Mouse (Mus musculus) CH12.LX (cell line): Measurements from ENCODE around the gene Theg. TPM values are rescaled to one million over a fixed set of nuclear protein-coding genes. Genes with fewer than 3 reads are reported as not detected.

ENCODE experiments used
- DNase-seq: peaks from one replicate; pipeline ENCODE4 v3.0.0-alpha.2; 2013; ENCODE audit errors: extremely low read depth
- H3K27ac ChIP-seq: 2 replicates; pipeline ENCODE4 v1.5.1; 2012; ENCODE audit warnings: low read depth, mild to moderate bottlenecking, control low read depth, moderate library complexity; ENCODE audit not compliant: insufficient read depth
- H3K27me3 ChIP-seq: replicated peaks from 2 replicates; pipeline ENCODE3; 2012; ENCODE audit warnings: inconsistent platforms
- H3K36me3 ChIP-seq, 2 experiments: replicated peaks in 1 of 2; 2 replicates each; pipeline versions ENCODE3 to v1.6.1; 2012; ENCODE audit warnings: inconsistent platforms in 1 of 2, low read length in 1 of 2, mild to moderate bottlenecking in 1 of 2, mixed read lengths in 1 of 2, moderate library complexity in 1 of 2; ENCODE audit not compliant: control insufficient read depth in 1 of 2, insufficient read depth in 1 of 2
- H3K4me1 ChIP-seq, 2 experiments: 2 replicates each; pipeline ENCODE4 v1.6.1; 2012; ENCODE audit warnings: inconsistent platforms in 1 of 2, moderate library complexity in 1 of 2; ENCODE audit not compliant: insufficient read depth in 2 of 2, control insufficient read depth in 1 of 2
- H3K4me2 ChIP-seq: 2 replicates; pipeline ENCODE4 v1.6.1; 2012; ENCODE audit warnings: low read depth, mild to moderate bottlenecking, control low read depth; ENCODE audit not compliant: poor library complexity, insufficient read depth, severe bottlenecking
- H3K4me3 ChIP-seq, 3 experiments: fragments of 150-350 bp in 1 of 3; sonication (generic) in 1 of 3; replicated peaks in 1 of 3; 2 replicates each; pipeline versions ENCODE3 to v1.5.1; 2011 to 2012; ENCODE audit warnings: low read depth in 2 of 3, low read length in 2 of 3, mild to moderate bottlenecking in 2 of 3, moderate library complexity in 2 of 3, control low read depth in 1 of 3, improper control_type of control experiment in 1 of 3, inconsistent platforms in 1 of 3, mixed read lengths in 1 of 3; ENCODE audit not compliant: poor library complexity in 1 of 3
- H3K79me2 ChIP-seq: replicated peaks from 2 replicates; pipeline ENCODE4 v1.6.1; 2012; ENCODE audit warnings: mild to moderate bottlenecking, moderate library complexity; ENCODE audit not compliant: control insufficient read depth, poor library complexity, insufficient read depth, severe bottlenecking; ENCODE audit errors: extremely low read depth
- H3K9ac ChIP-seq: 2 replicates; pipeline ENCODE4 v1.6.1; 2012; ENCODE audit warnings: low read depth, mild to moderate bottlenecking, control low read depth, moderate library complexity; ENCODE audit not compliant: insufficient read depth
- H3K9me3 ChIP-seq: replicated peaks from 2 replicates; pipeline ENCODE3; 2012; ENCODE audit warnings: low read length, inconsistent platforms, mixed read lengths
- BHLHE40 ChIP-seq: IDR thresholded peaks from 2 replicates; pipeline ENCODE4 v1.6.1; 2011; ENCODE audit warnings: mild to moderate bottlenecking, low read depth, low read length, improper control_type of control experiment
- CHD2 ChIP-seq: IDR thresholded peaks from 2 replicates; pipeline ENCODE4 v1.6.1; 2011; ENCODE audit warnings: low read length, improper control_type of control experiment
- E2F4 ChIP-seq: IDR thresholded peaks from 2 replicates; pipeline ENCODE4 v1.6.1; 2011; ENCODE audit warnings: low read depth, low read length, improper control_type of control experiment; ENCODE audit not compliant: insufficient replicate concordance
- ELF1 ChIP-seq: IDR thresholded peaks from 2 replicates; pipeline ENCODE4 v1.6.1; 2014; ENCODE audit warnings: low read depth, mild to moderate bottlenecking, inconsistent platforms, low read length, improper control_type of control experiment
- EP300 ChIP-seq: IDR thresholded peaks from 2 replicates; pipeline ENCODE4 v1.6.1; 2011; ENCODE audit warnings: low read length, improper control_type of control experiment
- GABPA ChIP-seq: IDR thresholded peaks from 2 replicates; pipeline ENCODE4 v1.6.1; 2012; ENCODE audit warnings: low read depth, low read length, improper control_type of control experiment, inconsistent platforms; ENCODE audit not compliant: insufficient replicate concordance
- KAT2A ChIP-seq: IDR thresholded peaks from 2 replicates; pipeline ENCODE4 v1.6.1; 2012; ENCODE audit warnings: low read length, improper control_type of control experiment, inconsistent platforms; ENCODE audit not compliant: insufficient replicate concordance
- MAX ChIP-seq: IDR thresholded peaks from 2 replicates; pipeline ENCODE4 v1.6.1; 2011; ENCODE audit warnings: low read length, improper control_type of control experiment
- MEF2A ChIP-seq: IDR thresholded peaks from 2 replicates; pipeline ENCODE4 v1.6.1; 2014; ENCODE audit warnings: low read depth, mild to moderate bottlenecking, inconsistent platforms, low read length, improper control_type of control experiment, borderline replicate concordance
- MXI1 ChIP-seq: IDR thresholded peaks from 2 replicates; pipeline ENCODE4 v1.6.1; 2011; ENCODE audit warnings: mild to moderate bottlenecking, low read depth, low read length, improper control_type of control experiment
- NRF1 ChIP-seq: IDR thresholded peaks from 2 replicates; pipeline ENCODE4 v1.6.1; 2014; ENCODE audit warnings: low read depth, mild to moderate bottlenecking, inconsistent platforms, low read length, improper control_type of control experiment, moderate library complexity
- PAX5 ChIP-seq: IDR thresholded peaks from 2 replicates; pipeline ENCODE4 v1.6.1; 2012; ENCODE audit warnings: low read length, inconsistent platforms, mixed read lengths
- POLR2AphosphoS2 ChIP-seq: IDR thresholded peaks from 2 replicates; pipeline ENCODE4 v1.6.1; 2011; ENCODE audit warnings: low read depth, low read length, improper control_type of control experiment
- RCOR1 ChIP-seq: conservative IDR thresholded peaks from 2 replicates; pipeline ENCODE4 v1.6.1; 2012; ENCODE audit warnings: low read depth, mild to moderate bottlenecking, inconsistent platforms, low read length, improper control_type of control experiment
- SIN3A ChIP-seq: IDR thresholded peaks from 2 replicates; pipeline ENCODE4 v1.6.1; 2012; ENCODE audit warnings: low read length, improper control_type of control experiment, inconsistent platforms
- TBP ChIP-seq: conservative IDR thresholded peaks from 2 replicates; pipeline ENCODE4 v1.6.1; 2011; ENCODE audit warnings: low read depth, low read length, improper control_type of control experiment
- TCF12 ChIP-seq: IDR thresholded peaks from 2 replicates; pipeline ENCODE4 v1.6.1; 2014; ENCODE audit warnings: low read depth, mild to moderate bottlenecking, inconsistent platforms, low read length, improper control_type of control experiment
- UBTF ChIP-seq: IDR thresholded peaks from 2 replicates; pipeline ENCODE4 v1.6.1; 2012; ENCODE audit warnings: low read depth, mild to moderate bottlenecking, inconsistent platforms, low read length, improper control_type of control experiment, moderate library complexity
- USF1 ChIP-seq: IDR thresholded peaks from 2 replicates; pipeline ENCODE4 v1.6.1; 2014; ENCODE audit warnings: low read depth, mild to moderate bottlenecking, inconsistent platforms, low read length, improper control_type of control experiment
- ZKSCAN1 ChIP-seq: IDR thresholded peaks from 2 replicates; pipeline ENCODE4 v1.6.1; 2012; ENCODE audit warnings: low read depth, inconsistent platforms, low read length, improper control_type of control experiment, borderline replicate concordance
- dilution Hi-C: fragments of 300-500 bp; cut with MboI; formaldehyde crosslinking; loops from 2 replicates; pipeline ENCODE4 v1.14.3; 2020; ENCODE audit warnings: low sequenced_read_pairs; ENCODE audit not compliant: extremely low pct_unique_long_range_greater_than_20kb, extremely low pct_ligation_motif_present
- in situ Hi-C: fragments of 300-500 bp; cut with MboI; formaldehyde crosslinking; loops from 3 replicates; pipeline ENCODE4 v1.14.3; 2019; ENCODE audit warnings: low sequenced_read_pairs, low pct_ligation_motif_present, low pct_unique_long_range_greater_than_20kb, mixed read lengths
- polyA plus RNA-seq: library from polyadenylated mRNA; unstranded; fragments of >175 nt; gene quantifications from 2 replicates; pipeline ENCODE4 v1.2.1, GENCODE M21; 2012; ENCODE audit warnings: low read depth; ENCODE audit not compliant: insufficient read length
- total RNA-seq, 2 experiments: library from RNA; depleted of rRNA; stranded (reverse); fragments of 300-350 nt in 1 of 2; fragments of >200 nt in 1 of 2; gene quantifications; 2 replicates each; pipeline ENCODE4 v1.2.3; 2012 to 2014

Theg gene
- total and polyA plus RNA-seq, 3 experiments: not detected

- Histone ChIP-seq H3K4me1 (peaks cover 4 to 10% of the 10 kb centered on the region in 2 experiments; a peak in 3 of 4 replicates), H3K27ac (no peak overlapping the region), H3K4me3 (no peak overlapping the region), H3K36me3 (no peaks in the 10 kb centered on the region), H3K9me3 (peaks cover 2% of the 10 kb centered on the region), H3K79me2 (no peaks in the 10 kb centered on the region), H3K4me2 (no peak overlapping the region), H3K9ac (no peak overlapping the region), H3K27me3 (peaks cover 45% of the 10 kb centered on the region)
- TF ChIP-seq POLR2AphosphoS2 (no peak), NRF1 (no peak), MAX (no peak), RCOR1 (no peak), BHLHE40 (no peak), MEF2A (no peak), KAT2A (no peak), ZKSCAN1 (no peak), EP300 (no peak), UBTF (no peak), CHD2 (no peak), TCF12 (no peak), E2F4 (no peak), GABPA (no peak), TBP (no peak), PAX5 (no peak), ELF1 (no peak)
- dilution Hi-C loops (no loop called here), in situ Hi-C loops (no loop called here)
- no peak for DNase-seq
Observed at GRCm38 (mm10) chr10:79579781-79580180, 7.3 kb downstream of the Theg start.

GRCm38 (mm10) chr10:79578891-79579290, 8.2 kb downstream of the Theg start:
- Histone ChIP-seq H3K9me3 (peaks cover 2% of the 10 kb centered on the region), H3K4me1 (peaks cover 0 to under 1% of the 10 kb centered on the region in 2 experiments; a peak in 2 of 4 replicates), H3K9ac (no peak overlapping the region), H3K4me2 (no peak overlapping the region), H3K79me2 (no peaks in the 10 kb centered on the region), H3K27me3 (peaks cover 45% of the 10 kb centered on the region), H3K36me3 (no peaks in the 10 kb centered on the region), H3K27ac (no peak overlapping the region), H3K4me3 (no peak overlapping the region)
- in situ Hi-C loops: no loop called here
- no peak for TF ChIP-seq SIN3A
- TF ChIP-seq MEF2A: no peak
- no peak for TF ChIP-seq USF1
- no peak for TF ChIP-seq MXI1
- no peak for DNase-seq
- dilution Hi-C loops: no loop called here
